Mouse (Mus musculus) bone marrow macrophage, adult 2 months (primary cell): ENCODE measurements around the gene Tjp1.

Experiments used
- CTCF ChIP-seq: IDR thresholded peaks from 2 replicates; pipeline ENCODE4 v1.5.1; 2012; ENCODE audit warnings: low read depth, mild to moderate bottlenecking, low read length, moderate library complexity
- POLR2A ChIP-seq: IDR thresholded peaks from 2 replicates; pipeline ENCODE4 v1.6.1; 2012; ENCODE audit warnings: mild to moderate bottlenecking, low read depth, low read length, borderline replicate concordance

DNA sequence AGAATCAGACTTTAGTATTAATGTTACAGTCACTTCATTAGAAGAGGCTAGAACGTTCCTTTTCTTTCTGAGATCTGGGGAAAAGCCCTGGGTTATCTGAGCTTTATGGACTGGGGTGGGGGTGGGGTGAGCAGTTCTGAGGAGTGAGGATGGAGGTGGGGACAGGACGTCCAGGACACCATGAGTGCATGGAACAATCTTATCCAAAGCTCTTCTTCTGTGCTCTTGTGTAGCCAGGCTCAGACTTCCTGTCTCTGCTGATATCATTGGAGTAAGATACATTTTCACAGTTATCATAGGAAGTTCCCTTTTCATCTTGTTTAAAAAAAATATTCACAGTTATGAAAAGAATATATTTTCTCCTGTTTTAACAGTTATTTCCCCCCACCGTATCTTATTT lies 55.5 kb downstream of the Tjp1 start:
- TF ChIP-seq CTCF: no peak
- no peak for TF ChIP-seq POLR2A
